Mouse (Mus musculus) forebrain, embryonic 15.5 days (tissue): Measurements from ENCODE around the gene Mrpl48. TPM values are rescaled to one million over a fixed set of nuclear protein-coding genes. Genes with fewer than 3 reads are reported as not detected.

Experiments
- ATAC-seq: fragments of 200-750 bp; cut with Nextera tagmentation; replicated peaks from 2 replicates; pipeline ENCODE4 v1.8.0; 2017; ENCODE audit warnings: mild to moderate bottlenecking, moderate TSS enrichment, moderate library complexity
- H3K27ac ChIP-seq: fragments of 300-500 bp; sonication (generic); replicated peaks from 2 replicates; pipeline ENCODE4 v1.5.1; 2015; ENCODE audit warnings: mild to moderate bottlenecking, inconsistent platforms
- H3K27me3 ChIP-seq: fragments of 300-500 bp; sonication (generic); 2 replicates; pipeline ENCODE4 v1.6.1; 2015; ENCODE audit warnings: inconsistent platforms
- H3K36me3 ChIP-seq: fragments of 300-500 bp; sonication (generic); 2 replicates; pipeline ENCODE4 v1.6.1; 2015; ENCODE audit warnings: mild to moderate bottlenecking, inconsistent platforms
- H3K4me1 ChIP-seq: fragments of 300-500 bp; sonication (generic); 2 replicates; pipeline ENCODE4 v1.6.1; 2015; ENCODE audit warnings: inconsistent platforms
- H3K4me2 ChIP-seq: fragments of 300-500 bp; sonication (generic); replicated peaks from 2 replicates; pipeline ENCODE4 v1.6.1; 2015; ENCODE audit warnings: mild to moderate bottlenecking, inconsistent platforms
- H3K4me3 ChIP-seq: fragments of 300-500 bp; sonication (generic); 2 replicates; pipeline ENCODE4 v1.5.1; 2015; ENCODE audit warnings: mild to moderate bottlenecking, inconsistent platforms
- H3K9ac ChIP-seq: fragments of 300-500 bp; sonication (generic); replicated peaks from 2 replicates; pipeline ENCODE4 v1.6.1; 2015; ENCODE audit warnings: mild to moderate bottlenecking, inconsistent platforms
- H3K9me3 ChIP-seq: fragments of 300-500 bp; sonication (generic); 2 replicates; pipeline ENCODE4 v1.6.1; 2016; ENCODE audit warnings: inconsistent platforms
- WGBS: fragments of 180-500 bp; shearing (Covaris S2); methylation state at CpG from one replicate; pipeline ENCODE4 v1.1.7; 2015; ENCODE audit warnings: mixed read lengths; 5-methylcytosine and 5-hydroxymethylcytosine counted together
- polyA plus RNA-seq: library from polyadenylated mRNA; unstranded; fragments of >200 nt; fragmentation: Nextera tagmentation; extraction: Ambion mirVana; gene quantifications from 2 replicates; pipeline ENCODE4 v1.2.1, GENCODE M21; 2015

Gene Mrpl48
- polyA plus RNA-seq, 1 experiment from 2014 or later, result 74.9 TPM

DNA sequence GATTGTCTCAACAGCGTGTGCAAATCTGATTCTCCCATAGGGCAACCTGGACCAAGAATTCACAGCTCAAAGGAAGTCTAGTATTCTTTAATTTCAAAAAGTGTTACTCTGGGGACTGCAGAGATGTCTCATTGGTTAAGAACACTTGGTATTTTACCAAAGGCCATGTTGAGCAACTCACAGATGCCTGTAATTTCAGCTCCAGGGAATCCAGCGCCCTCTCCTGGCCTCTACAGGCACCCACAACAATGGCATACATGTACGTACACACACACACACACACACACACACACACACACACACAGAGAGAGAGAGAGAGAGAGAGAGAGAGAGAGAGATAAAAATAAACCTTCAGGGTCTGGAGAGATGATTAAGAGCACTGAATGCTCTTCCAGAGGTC is 85.9 kb downstream of the Mrpl48 start:
- Histone ChIP-seq H3K9ac (no peak overlapping the region), H3K4me3 (no peak overlapping the region), H3K27ac (no peak overlapping the region), H3K36me3 (no peaks in the 10 kb centered on the region), H3K27me3 (no peaks in the 10 kb centered on the region), H3K4me1 (no peaks in the 10 kb centered on the region), H3K4me2 (no peak overlapping the region), H3K9me3 (no peaks in the 10 kb centered on the region)
- WGBS, result 77% methylated on average over 3 of the region's 3 CpGs
- ATAC-seq, result no peak

GRCm38 (mm10) chr7:100520663-100521285 is 87.3 kb downstream of the Mrpl48 start:
- no peaks in the 10 kb centered on the region for H3K4me1 ChIP-seq
- no peaks in the 10 kb centered on the region for H3K27me3 ChIP-seq
- H3K9ac ChIP-seq, result no peak overlapping the region
- WGBS, result 18% methylated on average over 10 of the region's 10 CpGs
- no peak overlapping the region for H3K4me3 ChIP-seq
- H3K4me2 ChIP-seq, result no peak overlapping the region
- no peaks in the 10 kb centered on the region for H3K9me3 ChIP-seq
- H3K36me3 ChIP-seq, result no peaks in the 10 kb centered on the region
- ATAC-seq, result no peak
- H3K27ac ChIP-seq, result no peak overlapping the region

- no peak for ATAC-seq
- Histone ChIP-seq H3K4me2 (no peak overlapping the region), H3K4me1 (no peaks in the 10 kb centered on the region), H3K27ac (no peak overlapping the region), H3K4me3 (no peak overlapping the region), H3K9me3 (no peaks in the 10 kb centered on the region), H3K9ac (no peak overlapping the region), H3K36me3 (no peaks in the 10 kb centered on the region), H3K27me3 (no peaks in the 10 kb centered on the region)
- WGBS, result 68% methylated on average over 7 of the region's 7 CpGs
Observed at GRCm38 (mm10) chr7:100520204-100520603, 87.9 kb downstream of the Mrpl48 start.

- Histone ChIP-seq H3K4me2 (no peak within 1 kb of the TSS), H3K27me3 (no peaks in the 10 kb centered on the region), H3K36me3 (no peaks in the 10 kb centered on the region), H3K9me3 (no peaks in the 10 kb centered on the region), H3K27ac (no peak within 1 kb of the TSS), H3K9ac (no peak within 1 kb of the TSS), H3K4me3 (no peak within 1 kb of the TSS), H3K4me1 (no peaks in the 10 kb centered on the region)
- 51% methylated on average over 11 of the region's 11 CpGs for WGBS
- peak; percentile 64; the same call in 1 of the 2 replicates for ATAC-seq
Observed at GRCm38 (mm10) chr7:100514573-100514972, 93.5 kb downstream of the Mrpl48 start, which contains the start of gene Dnajb13. Gene Dnajb13 (minus strand): TSS chr7:100514960.

DNA sequence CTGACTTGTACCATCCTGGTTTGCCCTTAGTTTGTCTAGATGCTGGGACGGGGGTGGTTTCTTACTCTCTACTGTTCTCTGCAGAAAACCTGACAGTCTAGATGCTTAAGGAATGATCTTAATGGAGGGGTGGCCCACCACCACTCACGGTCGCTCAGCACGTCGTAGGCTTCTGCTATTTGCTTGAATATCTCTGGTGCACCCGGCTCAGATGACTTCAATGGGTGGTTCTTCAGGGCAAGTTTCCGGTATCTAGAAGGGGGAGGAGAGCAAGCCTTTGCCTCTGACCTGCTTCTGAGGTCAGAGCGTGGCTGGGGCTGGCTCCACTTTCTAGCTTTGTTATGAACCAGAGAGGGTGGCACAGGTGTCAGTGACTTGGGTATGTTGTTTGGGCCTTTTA is 96.5 kb downstream of the Mrpl48 start:
- Histone ChIP-seq H3K4me3 (no peak overlapping the region), H3K4me1 (no peaks in the 10 kb centered on the region), H3K36me3 (no peaks in the 10 kb centered on the region), H3K4me2 (no peak overlapping the region), H3K9me3 (no peaks in the 10 kb centered on the region), H3K27me3 (no peaks in the 10 kb centered on the region), H3K9ac (no peak overlapping the region), H3K27ac (no peak overlapping the region)
- ATAC-seq, result no peak
- 84% methylated on average over 8 of the region's 8 CpGs for WGBS

DNA sequence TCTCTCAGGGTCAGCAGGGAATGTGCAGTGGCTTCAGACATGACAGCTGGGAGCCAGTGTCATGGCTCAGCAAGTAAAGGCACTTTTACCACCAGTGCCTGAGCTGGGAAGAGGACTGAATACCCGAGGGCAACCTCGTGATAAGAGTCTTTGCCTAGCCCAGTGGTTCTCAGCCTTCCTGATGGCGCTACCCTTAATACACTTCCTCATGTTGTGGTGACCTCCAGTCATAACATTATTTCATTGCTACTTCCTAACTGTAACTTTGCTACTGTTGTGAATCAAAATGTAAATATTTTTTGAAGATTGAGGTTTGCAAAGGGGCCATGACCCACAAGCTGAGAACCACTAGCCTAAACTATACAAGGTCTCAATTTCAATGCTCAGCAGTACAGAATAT is 99.4 kb downstream of the Mrpl48 start:
- Histone ChIP-seq H3K27me3 (no peaks in the 10 kb centered on the region), H3K4me2 (no peak overlapping the region), H3K27ac (no peak overlapping the region), H3K4me3 (no peak overlapping the region), H3K4me1 (no peaks in the 10 kb centered on the region), H3K36me3 (no peaks in the 10 kb centered on the region), H3K9ac (no peak overlapping the region), H3K9me3 (no peaks in the 10 kb centered on the region)
- WGBS, result 86% methylated on average over 3 of the region's 3 CpGs
- ATAC-seq, result no peak

GRCm38 (mm10) chr7:100506494-100506893 is 101.6 kb downstream of the Mrpl48 start:
- Histone ChIP-seq H3K4me3 (no peak overlapping the region), H3K4me1 (no peaks in the 10 kb centered on the region), H3K27ac (no peak overlapping the region), H3K9me3 (no peaks in the 10 kb centered on the region), H3K9ac (no peak overlapping the region), H3K4me2 (no peak overlapping the region), H3K36me3 (no peaks in the 10 kb centered on the region), H3K27me3 (no peaks in the 10 kb centered on the region)
- no peak for ATAC-seq
- 69% methylated on average over 4 of the region's 4 CpGs for WGBS

- H3K36me3 ChIP-seq, result no peaks in the 10 kb centered on the region
- H3K27me3 ChIP-seq, result no peaks in the 10 kb centered on the region
- no peak overlapping the region for H3K27ac ChIP-seq
- no peak overlapping the region for H3K9ac ChIP-seq
- 87% methylated on average over 13 of the region's 13 CpGs for WGBS
- no peak overlapping the region for H3K4me3 ChIP-seq
- no peak overlapping the region for H3K4me2 ChIP-seq
- H3K9me3 ChIP-seq, result no peaks in the 10 kb centered on the region
- no peak for ATAC-seq
- no peaks in the 10 kb centered on the region for H3K4me1 ChIP-seq
Observed at GRCm38 (mm10) chr7:100504740-100505487, 103.2 kb downstream of the Mrpl48 start.

DNA sequence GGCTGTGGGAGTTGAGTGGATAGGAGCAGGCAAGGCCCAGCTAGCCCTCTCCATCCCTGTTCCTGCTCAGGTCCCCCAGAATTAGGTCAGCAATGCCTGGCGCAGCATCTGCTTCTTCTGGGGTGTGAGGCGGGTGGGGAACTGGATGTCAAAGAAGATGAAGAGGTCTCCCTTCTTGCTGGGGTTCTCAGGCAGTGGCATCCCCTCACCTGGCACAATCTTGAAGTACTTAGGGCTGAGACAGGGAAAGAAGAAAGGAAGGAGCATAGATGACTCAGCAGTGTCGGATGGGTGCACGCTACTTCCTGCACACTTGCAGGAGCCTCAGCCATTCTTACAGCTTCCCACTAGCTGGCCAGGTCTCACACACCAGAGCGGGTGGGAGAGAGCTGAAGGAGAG is 105.0 kb downstream of the Mrpl48 start:
- Histone ChIP-seq H3K9ac (no peak overlapping the region), H3K9me3 (no peaks in the 10 kb centered on the region), H3K27me3 (no peaks in the 10 kb centered on the region), H3K36me3 (no peaks in the 10 kb centered on the region), H3K4me1 (no peaks in the 10 kb centered on the region), H3K27ac (no peak overlapping the region), H3K4me3 (no peak overlapping the region), H3K4me2 (no peak overlapping the region)
- ATAC-seq, result no peak
- 92% methylated on average over 5 of the region's 5 CpGs for WGBS

- no peak for ATAC-seq
- Histone ChIP-seq H3K36me3 (no peaks in the 10 kb centered on the region), H3K4me1 (no peaks in the 10 kb centered on the region), H3K27me3 (no peaks in the 10 kb centered on the region), H3K4me2 (no peak overlapping the region), H3K4me3 (no peak overlapping the region), H3K27ac (no peak overlapping the region), H3K9me3 (no peaks in the 10 kb centered on the region), H3K9ac (no peak overlapping the region)
- 82% methylated on average over 7 of the region's 7 CpGs for WGBS
Observed at GRCm38 (mm10) chr7:100502374-100502922, 105.7 kb downstream of the Mrpl48 start.

DNA sequence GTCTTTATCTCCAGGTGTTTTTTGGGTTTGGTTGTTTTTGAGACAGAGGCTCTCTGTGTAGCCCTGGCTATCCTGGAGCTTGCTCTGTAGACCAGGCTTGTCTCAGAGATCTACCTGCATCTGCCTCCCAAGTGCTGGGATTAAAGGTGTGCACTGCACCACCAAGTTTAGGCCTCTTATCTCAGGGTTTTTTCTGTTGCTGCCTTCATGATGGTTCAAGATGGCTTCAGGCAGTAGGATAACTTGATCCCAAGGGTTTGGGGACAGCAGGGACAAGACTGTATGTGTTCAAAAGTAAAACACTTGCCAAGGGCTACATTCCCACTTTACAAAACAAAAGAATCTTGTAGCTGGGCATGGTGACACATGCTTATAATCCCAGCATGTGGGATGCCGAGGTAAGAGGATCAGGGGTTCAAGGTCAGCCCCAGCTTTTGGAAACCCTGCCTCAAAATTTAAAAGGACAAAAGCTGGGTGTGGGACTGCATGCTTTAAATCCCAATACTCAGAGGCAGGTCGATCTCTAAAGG is 106.2 kb downstream of the Mrpl48 start:
- no peak overlapping the region for H3K9ac ChIP-seq
- ATAC-seq, result no peak
- no peaks in the 10 kb centered on the region for H3K27me3 ChIP-seq
- no peak overlapping the region for H3K4me3 ChIP-seq
- H3K4me2 ChIP-seq, result no peak overlapping the region
- no peaks in the 10 kb centered on the region for H3K9me3 ChIP-seq
- no peak overlapping the region for H3K27ac ChIP-seq
- H3K4me1 ChIP-seq, result no peaks in the 10 kb centered on the region
- H3K36me3 ChIP-seq, result no peaks in the 10 kb centered on the region
- WGBS, result 64% methylated on average over 2 of the region's 2 CpGs

GRCm38 (mm10) chr7:100501027-100501843 is 106.9 kb downstream of the Mrpl48 start:
- WGBS, result 71% methylated on average over 6 of the region's 6 CpGs
- Histone ChIP-seq H3K27ac (no peak overlapping the region), H3K4me1 (peaks cover 1% of the 10 kb centered on the region; the same call in 1 of the 2 replicates), H3K36me3 (no peaks in the 10 kb centered on the region), H3K4me3 (no peak overlapping the region), H3K9ac (no peak overlapping the region), H3K27me3 (no peaks in the 10 kb centered on the region), H3K9me3 (no peaks in the 10 kb centered on the region), H3K4me2 (no peak overlapping the region)
- no peak for ATAC-seq
